Mouse (Mus musculus) liver, adult 2 months (tissue): ENCODE measurements around the gene Sod2.

Experiments used
- CTCF ChIP-seq: fragments of 200-500 bp; IDR thresholded peaks from 2 replicates; pipeline ENCODE4 v1.5.1; 2011; ENCODE audit warnings: low read depth, low read length, control low read depth
- POLR2A ChIP-seq: fragments of 200-500 bp; IDR thresholded peaks from 2 replicates; pipeline ENCODE4 v1.6.1; 2011; ENCODE audit warnings: low read length, control low read depth; ENCODE audit not compliant: insufficient read depth; ENCODE audit errors: extremely low read depth

DNA sequence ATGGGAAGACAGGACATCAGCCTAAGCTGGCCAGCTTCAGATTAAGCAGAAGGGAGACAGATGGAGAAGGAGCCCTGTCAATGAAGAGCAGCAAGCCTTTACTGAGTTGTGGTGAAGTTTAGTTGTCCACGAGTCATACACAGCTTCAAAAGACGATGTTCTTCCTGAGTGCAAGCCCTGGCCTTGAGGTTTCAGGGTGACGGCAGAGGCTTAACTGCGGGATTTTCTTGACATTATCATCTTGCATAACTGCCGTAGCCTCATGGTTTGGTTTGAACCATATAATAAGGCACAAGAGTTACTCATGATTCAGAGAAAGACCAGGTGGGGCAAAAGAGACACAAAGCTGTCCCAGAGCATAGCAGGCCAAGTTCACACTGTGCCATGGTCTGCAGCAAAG is 8.8 kb upstream of the Sod2 start:
- no peak for TF ChIP-seq CTCF
- no peak for TF ChIP-seq POLR2A
